Mouse (Mus musculus): ENCODE data around the gene Sftpa1. TPM values are rescaled to one million over a fixed set of nuclear protein-coding genes. Genes with fewer than 3 reads are reported as not detected.
A peak's percentile ranks its signal among the peaks of the same experiment; 100 is the strongest.

The Sftpa1 gene
- total and polyA plus RNA-seq, 2 experiments: 0.46 to 0.48 TPM

- H3K27ac ChIP-seq (replicated peaks; ENCODE audit: insufficient read depth, low read depth, low read length): peak overlapping the region; percentile 69
- H3K79me2 ChIP-seq (ENCODE audit: control insufficient read depth, insufficient read depth, low read length): peaks cover 6% of the 10 kb centered on the region; the same call in 1 of the 2 replicates
- H3K36me3 ChIP-seq (ENCODE audit: control insufficient read depth, insufficient read depth, low read length): peaks cover 85% of the 10 kb centered on the region
- DNase-seq (ENCODE audit: extremely low read depth, low read depth, low spot score): peak; percentile 74
- H3K4me1 ChIP-seq (ENCODE audit: control insufficient read depth, insufficient read depth, low read length): peaks cover 26% of the 10 kb centered on the region
- TF ChIP-seq CTCF (IDR thresholded peaks at IDR 0.05; ENCODE audit: low read depth, low read length) (no peak), POLR2A (IDR thresholded peaks at IDR 0.05; ENCODE audit: extremely low read depth, insufficient read depth, low read length) (no peak)
- peak overlapping the region; percentile 1; the same call in 1 of the 2 replicates for H3K4me3 ChIP-seq (ENCODE audit: insufficient read depth, low read depth, low read length)
- H3K9ac ChIP-seq (ENCODE audit: low read depth, low read length): peak overlapping the region; percentile 43
- 22% methylated on average over 7 of the region's 7 CpGs for WGBS
- H3K27me3 ChIP-seq (ENCODE audit: control insufficient read depth, insufficient read depth, low read length): no peaks in the 10 kb centered on the region
Observed at GRCm38 (mm10) chr14:41111031-41111668, 20.4 kb upstream of the Sftpa1 start.

- Histone ChIP-seq H3K27ac (replicated peaks; ENCODE audit: insufficient read depth, low read depth, low read length) (peak overlapping the region; percentile 98), H3K4me1 (ENCODE audit: control insufficient read depth, insufficient read depth, low read length) (peaks cover 31% of the 10 kb centered on the region), H3K36me3 (ENCODE audit: control insufficient read depth, insufficient read depth, low read length) (peaks cover 85% of the 10 kb centered on the region), H3K27me3 (ENCODE audit: control insufficient read depth, insufficient read depth, low read length) (no peaks in the 10 kb centered on the region), H3K79me2 (ENCODE audit: control insufficient read depth, insufficient read depth, low read length) (no peaks in the 10 kb centered on the region; the same call in 1 of the 2 replicates), H3K9ac (ENCODE audit: low read depth, low read length) (peak overlapping the region; percentile 66; the same call in 1 of the 2 replicates), H3K4me3 (ENCODE audit: insufficient read depth, low read depth, low read length) (no peak overlapping the region)
- TF ChIP-seq CTCF (IDR thresholded peaks at IDR 0.05; ENCODE audit: low read depth, low read length) (no peak), POLR2A (IDR thresholded peaks at IDR 0.05; ENCODE audit: extremely low read depth, insufficient read depth, low read length) (no peak)
- DNase-seq (ENCODE audit: extremely low read depth, low read depth, low spot score): peak; percentile 98
- WGBS: 12% methylated on average over 4 of the region's 4 CpGs
Observed at GRCm38 (mm10) chr14:41112944-41113343, 18.6 kb upstream of the Sftpa1 start.

- Histone ChIP-seq H3K4me3 (ENCODE audit: insufficient read depth, low read depth, low read length) (no peak overlapping the region), H3K4me1 (ENCODE audit: control insufficient read depth, insufficient read depth, low read length) (peaks cover 24% of the 10 kb centered on the region), H3K36me3 (ENCODE audit: control insufficient read depth, insufficient read depth, low read length) (peaks cover 88% of the 10 kb centered on the region), H3K9ac (ENCODE audit: low read depth, low read length) (peak overlapping the region; percentile 56), H3K79me2 (ENCODE audit: control insufficient read depth, insufficient read depth, low read length) (no peaks in the 10 kb centered on the region), H3K27ac (replicated peaks; ENCODE audit: insufficient read depth, low read depth, low read length) (peak overlapping the region; percentile 89), H3K27me3 (ENCODE audit: control insufficient read depth, insufficient read depth, low read length) (no peaks in the 10 kb centered on the region)
- WGBS: 26% methylated on average over 3 of the region's 3 CpGs
- peak; percentile 92 for DNase-seq (ENCODE audit: extremely low read depth, low read depth, low spot score)
- no peak for TF ChIP-seq CTCF (IDR thresholded peaks at IDR 0.05; ENCODE audit: low read depth, low read length)
- TF ChIP-seq POLR2A (IDR thresholded peaks at IDR 0.05; ENCODE audit: extremely low read depth, insufficient read depth, low read length): no peak
Observed at GRCm38 (mm10) chr14:41116271-41116670, 15.3 kb upstream of the Sftpa1 start.

- TF ChIP-seq CTCF (IDR thresholded peaks at IDR 0.05; ENCODE audit: low read depth, low read length) (no peak), POLR2A (IDR thresholded peaks at IDR 0.05; ENCODE audit: extremely low read depth, insufficient read depth, low read length) (no peak)
- no peak overlapping the region for H3K9ac ChIP-seq (ENCODE audit: low read depth, low read length)
- peaks cover 40% of the 10 kb centered on the region for H3K36me3 ChIP-seq (ENCODE audit: control insufficient read depth, insufficient read depth, low read length)
- 58% methylated on average over 5 of the region's 5 CpGs for WGBS
- no peaks in the 10 kb centered on the region; the same call in 1 of the 2 replicates for H3K4me1 ChIP-seq (ENCODE audit: control insufficient read depth, insufficient read depth, low read length)
- H3K27me3 ChIP-seq (ENCODE audit: control insufficient read depth, insufficient read depth, low read length): no peaks in the 10 kb centered on the region
- no peaks in the 10 kb centered on the region for H3K79me2 ChIP-seq (ENCODE audit: control insufficient read depth, insufficient read depth, low read length)
- peak overlapping the region; percentile 9; the same call in 1 of the 2 replicates for H3K27ac ChIP-seq (replicated peaks; ENCODE audit: insufficient read depth, low read depth, low read length)
- DNase-seq (ENCODE audit: extremely low read depth, low read depth, low spot score): peak; percentile 53
- H3K4me3 ChIP-seq (ENCODE audit: insufficient read depth, low read depth, low read length): no peak overlapping the region
Observed at GRCm38 (mm10) chr14:41124683-41125082, 6.9 kb upstream of the Sftpa1 start.

GRCm38 (mm10) chr14:41127997-41128396 lies 3.6 kb upstream of the Sftpa1 start:
- H3K4me3 ChIP-seq (ENCODE audit: insufficient read depth, low read depth, low read length): no peak overlapping the region
- no peaks in the 10 kb centered on the region for H3K4me1 ChIP-seq (ENCODE audit: control insufficient read depth, insufficient read depth, low read length)
- H3K9ac ChIP-seq (ENCODE audit: low read depth, low read length): no peak overlapping the region
- H3K27ac ChIP-seq (replicated peaks; ENCODE audit: insufficient read depth, low read depth, low read length): no peak overlapping the region
- DNase-seq (ENCODE audit: extremely low read depth, low read depth, low spot score): peak; percentile 68
- H3K27me3 ChIP-seq (ENCODE audit: control insufficient read depth, insufficient read depth, low read length): no peaks in the 10 kb centered on the region
- H3K36me3 ChIP-seq (ENCODE audit: control insufficient read depth, insufficient read depth, low read length): peaks cover 7% of the 10 kb centered on the region
- H3K79me2 ChIP-seq (ENCODE audit: control insufficient read depth, insufficient read depth, low read length): no peaks in the 10 kb centered on the region
- WGBS: 10% methylated on average over 4 of the region's 4 CpGs
- TF ChIP-seq POLR2A (IDR thresholded peaks at IDR 0.05; ENCODE audit: extremely low read depth, insufficient read depth, low read length): no peak
- 0 out of 2 replicates have a peak, but pooled peaks have one; percentile 8 for TF ChIP-seq CTCF (IDR thresholded peaks at IDR 0.05; ENCODE audit: low read depth, low read length)

GRCm38 (mm10) chr14:41137006-41137405 lies 5.4 kb downstream of the Sftpa1 start:
- Histone ChIP-seq H3K36me3 (ENCODE audit: control insufficient read depth, insufficient read depth, low read length) (no peaks in the 10 kb centered on the region), H3K27me3 (ENCODE audit: control insufficient read depth, insufficient read depth, low read length) (no peaks in the 10 kb centered on the region), H3K4me3 (ENCODE audit: insufficient read depth, low read depth, low read length) (no peak overlapping the region), H3K27ac (replicated peaks; ENCODE audit: insufficient read depth, low read depth, low read length) (no peak overlapping the region), H3K9ac (ENCODE audit: low read depth, low read length) (no peak overlapping the region), H3K79me2 (ENCODE audit: control insufficient read depth, insufficient read depth, low read length) (no peaks in the 10 kb centered on the region), H3K4me1 (ENCODE audit: control insufficient read depth, insufficient read depth, low read length) (peaks cover 9% of the 10 kb centered on the region)
- TF ChIP-seq POLR2A (IDR thresholded peaks at IDR 0.05; ENCODE audit: extremely low read depth, insufficient read depth, low read length) (no peak), CTCF (IDR thresholded peaks at IDR 0.05; ENCODE audit: low read depth, low read length) (no peak)
- DNase-seq (ENCODE audit: extremely low read depth, low read depth, low spot score): no peak

Measured in liver, adult 2 months (tissue).